Mouse (Mus musculus) G1E (cell line): ENCODE measurements around the gene Slc7a7.

ENCODE experiments used
- CTCF ChIP-seq: IDR thresholded peaks from 2 replicates; pipeline ENCODE4 v1.5.1; 2012; ENCODE audit warnings: low read depth, low read length, inconsistent platforms, mixed read lengths
- TAL1 ChIP-seq: conservative IDR thresholded peaks from 2 replicates; pipeline ENCODE4 v1.6.1; 2012; ENCODE audit warnings: low read depth, low read length, inconsistent platforms, mixed read lengths

DNA sequence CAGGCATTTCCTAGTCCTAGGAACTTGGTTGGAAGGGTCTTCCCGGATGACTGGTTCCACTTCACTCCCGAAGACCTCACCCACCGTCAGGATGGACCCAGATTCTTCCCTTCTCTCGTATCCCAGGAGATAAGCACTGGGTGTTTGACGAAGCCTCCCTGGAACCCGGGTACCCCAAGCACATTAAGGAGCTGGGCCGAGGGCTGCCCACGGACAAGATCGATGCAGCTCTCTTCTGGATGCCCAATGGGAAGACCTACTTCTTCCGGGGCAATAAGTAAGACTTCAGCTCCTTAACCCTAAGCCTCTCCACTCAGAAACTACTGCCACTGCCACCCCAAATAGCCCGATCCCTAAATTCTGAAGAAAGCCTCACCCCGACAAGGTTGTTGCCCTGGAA, 21.6 kb upstream of the Slc7a7 start:
- TF ChIP-seq CTCF (no peak), TAL1 (no peak)
